Mouse (Mus musculus): ENCODE measurements around the gene Malrd1.

DNA sequence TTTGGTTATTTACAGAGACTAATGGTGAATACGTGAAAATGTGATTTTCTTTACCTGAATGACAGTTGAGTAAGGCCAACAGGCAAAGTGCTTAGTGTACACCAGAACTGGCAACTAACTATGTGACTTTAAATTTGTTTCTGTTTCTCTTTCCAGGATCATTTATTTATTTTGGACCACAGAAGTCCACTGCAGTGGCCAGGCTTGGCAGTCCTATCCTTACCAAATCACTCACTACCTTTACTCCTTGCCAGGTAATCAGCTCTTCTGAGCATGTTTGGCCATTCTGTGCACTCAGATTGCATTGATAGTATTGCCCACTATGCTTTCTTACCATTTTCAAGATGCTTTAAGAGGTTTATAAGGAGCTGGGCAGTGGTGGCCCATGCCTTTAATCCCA lies 109.5 kb downstream of the Malrd1 start:
- no peak for TF ChIP-seq CTCF (IDR thresholded peaks at IDR 0.05; ENCODE audit: low read depth, low read length)
- no peak for TF ChIP-seq POLR2AphosphoS5 (IDR thresholded peaks at IDR 0.05; ENCODE audit: insufficient replicate concordance, low read depth, low read length)
- TF ChIP-seq GATA1 (IDR thresholded peaks at IDR 0.05; ENCODE audit: borderline replicate concordance, low read length) = no peak

Measured in G1E (cell line).